Mouse (Mus musculus) inflammation-experienced regulatory T-cells, adult 16 weeks (primary cell): ENCODE measurements around the gene Pdzd3. TPM values are rescaled to one million over a fixed set of nuclear protein-coding genes. Genes with fewer than 3 reads are reported as not detected.

Source experiments
- polyA plus RNA-seq: library from polyadenylated mRNA; unstranded; fragments of 100-300 nt; shearing (Covaris generic); gene quantifications from one replicate; pipeline ENCODE4 v1.2.1, GENCODE M21; 2017

Gene Pdzd3
- 0.22 TPM for polyA plus RNA-seq

DNA sequence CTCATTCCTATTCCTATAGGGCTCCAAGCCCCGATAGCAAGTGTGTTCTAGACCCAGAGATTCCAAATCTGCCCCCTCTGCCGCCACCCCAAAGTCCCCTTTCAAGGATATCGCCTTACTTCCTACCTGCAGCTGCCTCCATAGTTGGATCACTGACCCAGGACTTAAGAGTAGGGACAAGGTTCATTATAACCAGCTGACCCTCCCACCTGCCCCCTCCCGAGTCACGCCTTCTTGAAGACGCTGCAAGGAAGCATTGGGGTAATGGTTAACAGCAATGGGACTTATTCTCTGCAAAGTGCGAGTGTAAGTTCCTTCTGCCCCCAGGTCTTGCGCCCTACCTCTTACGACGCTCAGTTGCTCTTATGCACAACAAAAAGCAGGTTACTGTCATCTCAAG lies at the start of gene Pdzd3:
Pdzd3 (minus strand) TSS at position 158 of the 400 bp plus-strand sequence.

DNA sequence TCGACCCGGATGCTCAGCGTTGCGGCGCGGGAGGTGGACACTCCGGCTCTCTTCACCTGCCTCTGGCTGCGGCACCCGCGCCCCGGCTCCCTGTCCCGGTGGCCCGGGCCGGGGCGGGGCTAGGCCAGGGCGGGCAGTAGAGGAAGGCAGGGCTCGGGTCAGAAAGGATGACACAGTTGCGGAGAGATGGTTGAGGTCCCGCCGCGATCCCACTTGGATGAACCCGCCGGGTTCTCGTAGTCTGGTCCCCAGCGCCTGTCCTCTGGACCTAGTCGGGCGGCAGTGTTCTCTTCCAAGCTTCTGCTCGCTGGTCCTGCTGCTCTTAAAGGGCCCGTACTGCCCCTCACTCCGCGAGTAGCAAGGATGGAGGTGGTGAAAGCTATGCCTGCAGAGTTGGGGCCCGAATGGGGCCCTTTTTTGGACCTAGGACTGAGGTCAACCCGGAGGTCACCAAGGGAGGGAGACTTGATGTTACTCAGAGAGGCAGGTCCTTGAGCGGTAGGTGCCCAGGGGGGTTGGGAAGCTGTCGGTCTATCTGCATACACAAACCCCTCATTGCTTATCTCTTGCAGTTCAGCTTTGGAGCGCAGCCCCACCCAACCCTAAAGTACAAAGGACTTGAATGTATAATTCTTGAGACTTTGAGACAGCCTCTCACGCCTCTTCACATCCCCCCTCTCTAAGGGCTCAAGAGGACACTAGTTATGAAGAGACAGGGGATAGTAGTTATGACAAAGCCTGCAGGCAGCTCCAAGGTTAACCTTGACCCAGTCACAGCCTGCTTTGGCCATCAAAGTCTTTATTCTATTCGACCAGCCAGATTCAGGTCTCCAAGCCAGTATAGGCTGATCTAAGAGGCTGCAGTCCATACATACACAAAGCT lies 37.0 kb upstream of the Pdzd3 start, which contains the start of gene Abcg4:
Abcg4 (minus strand) TSS at position 540 of the 883 bp plus-strand sequence.

DNA sequence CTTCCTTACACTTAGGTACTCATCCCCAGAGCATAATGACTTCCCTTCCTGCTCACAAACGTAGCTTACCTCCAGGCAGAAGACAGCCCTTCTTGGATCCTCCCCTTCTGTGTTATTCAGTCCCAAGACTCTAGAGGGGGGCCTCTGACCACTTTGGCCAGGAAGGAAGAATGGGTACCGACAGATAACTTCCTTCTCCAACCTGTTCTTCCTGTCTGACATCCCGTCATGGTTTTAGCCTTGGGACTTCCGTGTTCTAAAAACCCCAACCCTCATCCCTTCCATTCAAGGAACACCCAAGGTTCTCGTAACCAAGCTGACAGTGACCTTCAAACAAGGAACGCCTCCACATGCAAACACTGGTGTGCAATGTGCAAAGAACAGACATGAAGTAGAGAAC lies 17.2 kb upstream of the Pdzd3 start, which contains the start of gene Nlrx1:
Nlrx1 (minus strand) TSS at position 168 of the 400 bp plus-strand sequence.

DNA sequence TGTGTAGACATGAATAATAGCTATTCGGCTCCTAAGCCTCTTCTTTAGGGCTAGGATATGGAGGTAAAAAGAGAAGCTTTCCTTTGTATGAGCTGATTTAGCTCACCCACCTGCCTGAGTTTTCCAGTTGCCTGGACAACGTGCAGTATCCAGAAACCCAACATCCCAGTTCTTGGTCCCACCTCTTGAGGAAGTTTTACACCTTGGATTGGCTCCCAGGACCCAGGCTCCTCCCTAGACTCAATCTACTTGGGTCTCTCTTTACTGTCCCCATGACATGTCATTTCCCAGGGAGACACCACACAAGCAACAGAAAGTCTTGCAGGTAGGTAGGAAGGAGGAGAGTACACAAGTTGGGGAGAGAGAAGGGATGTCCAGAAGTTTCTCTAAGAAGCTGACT lies 10.9 kb downstream of the Pdzd3 start, which contains the start of gene Ccdc153:
Ccdc153 (plus strand) TSS at position 278 of the 400 bp plus-strand sequence.

DNA sequence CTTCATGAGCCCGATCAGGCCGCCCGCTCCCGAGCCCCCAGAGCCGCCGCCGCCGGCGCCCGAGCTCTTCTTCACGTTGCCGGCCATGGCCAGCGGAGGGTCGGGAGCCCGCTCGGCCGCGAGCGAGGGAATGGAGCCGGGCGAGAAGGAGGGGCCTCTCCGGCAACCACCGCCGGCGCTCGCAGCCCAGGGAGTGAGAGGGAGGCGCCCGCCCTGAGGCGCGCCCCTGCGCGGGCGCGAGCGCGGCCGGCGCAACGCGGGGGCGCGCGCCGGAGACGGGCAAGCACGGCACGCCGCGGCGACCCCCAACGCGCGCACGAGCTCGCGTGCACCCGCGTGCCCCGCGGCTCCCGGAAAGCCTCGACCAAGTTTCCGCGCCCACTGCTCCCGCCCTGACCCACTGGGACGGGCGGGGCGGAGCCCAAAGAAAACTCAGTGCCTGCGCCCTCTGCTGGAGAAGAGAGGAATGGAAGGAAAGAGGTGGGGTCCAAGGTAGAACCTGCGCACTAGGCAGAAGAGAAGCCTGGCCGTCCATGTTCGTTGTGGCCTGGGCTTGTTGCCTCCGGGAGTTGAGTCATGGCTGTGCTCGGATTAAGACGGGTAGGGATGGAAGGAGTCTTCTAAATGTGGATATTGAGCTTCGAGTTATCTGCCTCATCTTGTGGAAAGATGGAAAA lies 17.3 kb downstream of the Pdzd3 start, which contains the start of gene Cbl:
Cbl (minus strand) TSS at position 248 of the 677 bp plus-strand sequence.

Other genes starting within 250 kb of the Pdzd3 start
- gene Thy1, start 208.1 kb downstream of the Pdzd3 start, polyA plus RNA-seq: 134 TPM
- 2.8 TPM for gene Usp2, start 184.4 kb downstream of the Pdzd3 start, polyA plus RNA-seq
- gene Mfrp, start 149.7 kb downstream of the Pdzd3 start, polyA plus RNA-seq: 0.40 TPM
- gene C1qtnf5, start 144.2 kb downstream of the Pdzd3 start, polyA plus RNA-seq: not detected
- not detected for gene Gm49380, start 138.0 kb downstream of the Pdzd3 start, polyA plus RNA-seq
- gene Rnf26, start 138.0 kb downstream of the Pdzd3 start, polyA plus RNA-seq: 16.8 TPM
- 0.35 TPM for gene Mcam, start 117.0 kb downstream of the Pdzd3 start, polyA plus RNA-seq
- 37.6 TPM for gene Cbl, start 17.4 kb downstream of the Pdzd3 start, polyA plus RNA-seq
- gene Ccdc153, start 10.8 kb downstream of the Pdzd3 start, polyA plus RNA-seq: not detected
- 12.4 TPM for gene Nlrx1, start 17.1 kb upstream of the Pdzd3 start, polyA plus RNA-seq
- 0.26 TPM for gene Abcg4, start 37.1 kb upstream of the Pdzd3 start, polyA plus RNA-seq
- 34.6 TPM for gene Hinfp, start 54.2 kb upstream of the Pdzd3 start, polyA plus RNA-seq
- gene C2cd2l, start 68.8 kb upstream of the Pdzd3 start, polyA plus RNA-seq: 10.5 TPM
- 26.9 TPM for gene Dpagt1, start 74.5 kb upstream of the Pdzd3 start, polyA plus RNA-seq
- 32.6 TPM for gene H2afx, start 83.2 kb upstream of the Pdzd3 start, polyA plus RNA-seq
- 31.2 TPM for gene Hmbs, start 92.8 kb upstream of the Pdzd3 start, polyA plus RNA-seq
- gene Vps11, start 110.2 kb upstream of the Pdzd3 start, polyA plus RNA-seq: 88.4 TPM
- gene Hyou1, start 128.0 kb upstream of the Pdzd3 start, polyA plus RNA-seq: 27.5 TPM
- gene Slc37a4, start 145.4 kb upstream of the Pdzd3 start, polyA plus RNA-seq: 36.2 TPM
- gene Rps25, start 155.7 kb upstream of the Pdzd3 start, polyA plus RNA-seq: 1,500 TPM
- gene Trappc4, start 156.1 kb upstream of the Pdzd3 start, polyA plus RNA-seq: 141 TPM
- 67.9 TPM for gene Ccdc84, start 167.1 kb upstream of the Pdzd3 start, polyA plus RNA-seq
- gene Foxr1, start 189.7 kb upstream of the Pdzd3 start, polyA plus RNA-seq: 0.20 TPM
- gene Upk2, start 203.5 kb upstream of the Pdzd3 start, polyA plus RNA-seq: not detected
- 7.2 TPM for gene Bcl9l, start 231.4 kb upstream of the Pdzd3 start, polyA plus RNA-seq